ENCODE assay signal across 27 mouse cellular contexts in the genomic region with DNA sequence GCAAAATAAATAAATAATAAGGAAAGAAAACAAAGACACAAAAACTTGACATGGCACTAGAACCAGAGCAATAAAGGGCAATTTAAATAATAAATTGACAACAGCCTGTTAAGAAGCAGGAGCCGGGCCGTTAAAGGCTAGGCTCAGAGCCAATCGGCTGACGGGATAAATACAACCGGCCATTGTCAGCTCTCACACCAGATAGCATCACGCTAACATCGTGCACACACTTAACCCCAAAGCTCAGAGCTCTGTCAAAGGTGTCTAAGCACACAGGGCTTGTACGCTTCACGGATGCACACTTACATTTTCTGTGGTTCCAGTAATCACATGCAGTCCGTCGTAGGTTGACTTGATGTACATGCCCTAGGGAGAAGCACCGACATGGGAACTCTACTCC.
DNase-seq lines count a peak whose midpoint lies in the region; ATAC-seq and TF ChIP-seq lines count a peak whose summit lies in the region.
"Had no signal": no experiment of that assay in that cellular context is flagged by ENCODE, and none has a peak within 500 bp of the region (broad histone marks: within the 10 kb centered on the region; RNA-seq: fewer than 3 reads in every experiment).

No protein-coding gene starts in this region.

- H3K36me3 ChIP-seq in forebrain, embryonic 13.5 days (ENCODE audit: poor library complexity, severe bottlenecking), result peaks cover 7% of the 10 kb centered on the region; the same call in 1 of the 2 replicates
- H3K36me3 ChIP-seq in forebrain, embryonic 11.5 days (ENCODE audit: control insufficient read depth, insufficient read depth, low read length), result no peaks in the 10 kb centered on the region
- H3K36me3 ChIP-seq in hindbrain, embryonic 13.5 days, result no peaks in the 10 kb centered on the region
- no peaks in the 10 kb centered on the region for H3K36me3 ChIP-seq in hindbrain, postnatal 0 days (ENCODE audit: insufficient read depth, low read length)
- no peaks in the 10 kb centered on the region; the same call in 1 of the 2 replicates for H3K36me3 ChIP-seq in midbrain, embryonic 14.5 days (ENCODE audit: control insufficient read depth, insufficient read depth, low read length)
- peaks cover 24% of the 10 kb centered on the region for H3K36me3 ChIP-seq in midbrain, embryonic 10.5 days
- no peaks in the 10 kb centered on the region for H3K36me3 ChIP-seq in neural tube, embryonic 13.5 days
- H3K36me3 ChIP-seq: G1E; midbrain, embryonic 15.5 days had no signal

- H3K27ac ChIP-seq in forebrain, embryonic 13.5 days, result no peak overlapping the region
- no peak overlapping the region for H3K27ac ChIP-seq in forebrain, embryonic 11.5 days (ENCODE audit: low read depth, low read length)
- no peak overlapping the region for H3K27ac ChIP-seq in hindbrain, embryonic 13.5 days
- H3K27ac ChIP-seq in hindbrain, postnatal 0 days, result no peak overlapping the region
- no peak overlapping the region for H3K27ac ChIP-seq in midbrain, embryonic 14.5 days (replicated peaks; ENCODE audit: low read depth, low read length)
- no peak overlapping the region for H3K27ac ChIP-seq in midbrain, embryonic 10.5 days (replicated peaks)
- no peak overlapping the region for H3K27ac ChIP-seq in neural tube, embryonic 13.5 days (replicated peaks)
- H3K27ac ChIP-seq: embryonic facial prominence, embryonic 13.5 days; liver, embryonic 12.5 days; macrophage; midbrain, embryonic 15.5 days had no signal

- no peaks in the 10 kb centered on the region for H3K9me3 ChIP-seq in forebrain, embryonic 13.5 days (replicated peaks)
- no peaks in the 10 kb centered on the region for H3K9me3 ChIP-seq in forebrain, embryonic 11.5 days (ENCODE audit: control insufficient read depth, low read length)
- H3K9me3 ChIP-seq in hindbrain, embryonic 13.5 days, result no peaks in the 10 kb centered on the region
- no peaks in the 10 kb centered on the region for H3K9me3 ChIP-seq in hindbrain, postnatal 0 days (ENCODE audit: low read length)
- no peaks in the 10 kb centered on the region for H3K9me3 ChIP-seq in midbrain, embryonic 14.5 days (ENCODE audit: control insufficient read depth, low read length)
- no peaks in the 10 kb centered on the region for H3K9me3 ChIP-seq in midbrain, embryonic 10.5 days (replicated peaks)
- H3K9me3 ChIP-seq in neural tube, embryonic 13.5 days, result no peaks in the 10 kb centered on the region
- H3K9me3 ChIP-seq: embryonic facial prominence, embryonic 13.5 days; G1E; liver, embryonic 12.5 days; midbrain, embryonic 15.5 days had no signal

- no peaks in the 10 kb centered on the region for H3K27me3 ChIP-seq in forebrain, embryonic 13.5 days
- H3K27me3 ChIP-seq in forebrain, embryonic 11.5 days (ENCODE audit: control insufficient read depth, insufficient read depth, low read length), result no peaks in the 10 kb centered on the region
- no peaks in the 10 kb centered on the region for H3K27me3 ChIP-seq in hindbrain, embryonic 13.5 days
- H3K27me3 ChIP-seq in hindbrain, postnatal 0 days (ENCODE audit: insufficient read depth, low read length), result no peaks in the 10 kb centered on the region
- no peaks in the 10 kb centered on the region for H3K27me3 ChIP-seq in midbrain, embryonic 14.5 days (ENCODE audit: control insufficient read depth, insufficient read depth, low read length)
- H3K27me3 ChIP-seq in midbrain, embryonic 10.5 days (ENCODE audit: low read depth, poor library complexity, severe bottlenecking), result no peaks in the 10 kb centered on the region
- H3K27me3 ChIP-seq in neural tube, embryonic 13.5 days, result no peaks in the 10 kb centered on the region
- H3K27me3 ChIP-seq: embryonic facial prominence, embryonic 13.5 days; liver, embryonic 12.5 days; midbrain, embryonic 15.5 days had no signal

- no peak for DNase-seq in forebrain, embryonic 11.5 days (ENCODE audit: low spot score)
- DNase-seq in hindbrain, postnatal 0 days (ENCODE audit: low spot score), result no peak
- DNase-seq in midbrain, embryonic 14.5 days, result peak; percentile 3
- no peak for DNase-seq in midbrain, embryonic 10.5 days (ENCODE audit: low spot score)
- no peak for DNase-seq in frontal cortex, postnatal 36 days (ENCODE audit: low spot score in 2 of 2)
- DNase-seq: adrenal gland, adult 8-10 months; cerebellum, adult 9-11 months; gastrocnemius, postnatal 14 days; heart, postnatal 14 days; kidney, adult 8-10 months; kidney, postnatal 36 days; layer of hippocampus, postnatal 36 days; left cerebral cortex, postnatal 4 days; liver, postnatal 0 days; right cerebral cortex, adult 18-20 months; spleen, adult 18-20 months; thymus, postnatal 25 days had no signal

- 59% methylated on average over 12 of the region's 12 CpGs for WGBS in forebrain, embryonic 13.5 days
- 91% methylated on average over 12 of the region's 12 CpGs for WGBS in forebrain, embryonic 11.5 days
- WGBS in hindbrain, embryonic 13.5 days, result 78% methylated on average over 12 of the region's 12 CpGs
- 55% methylated on average over 12 of the region's 12 CpGs for WGBS in hindbrain, postnatal 0 days
- 84% methylated on average over 12 of the region's 12 CpGs for WGBS in midbrain, embryonic 14.5 days
- 95% methylated on average over 12 of the region's 12 CpGs for WGBS in midbrain, embryonic 10.5 days
- WGBS in neural tube, embryonic 13.5 days, result 60% methylated on average over 12 of the region's 12 CpGs

- ATAC-seq in forebrain, embryonic 13.5 days, result 0 out of 2 replicates have a peak, but pooled peaks have one; percentile 36
- no peak for ATAC-seq in forebrain, embryonic 11.5 days (replicated peaks; ENCODE audit: low FRiP score)
- peak; percentile 43; the same call in 1 of the 2 replicates for ATAC-seq in hindbrain, embryonic 13.5 days (ENCODE audit: low FRiP score)
- no peak for ATAC-seq in hindbrain, postnatal 0 days
- no peak for ATAC-seq in midbrain, embryonic 14.5 days (ENCODE audit: low FRiP score, low TSS enrichment)
- ATAC-seq in neural tube, embryonic 13.5 days (ENCODE audit: low read depth), result peak; percentile 59
- ATAC-seq: intestine, embryonic 16.5 days; liver, embryonic 12.5 days; liver, postnatal 0 days; lung, postnatal 0 days; midbrain, embryonic 15.5 days had no signal

- no peak overlapping the region for H3K4me3 ChIP-seq in forebrain, embryonic 13.5 days
- no peak overlapping the region for H3K4me3 ChIP-seq in forebrain, embryonic 11.5 days (ENCODE audit: low read depth, low read length)
- no peak overlapping the region for H3K4me3 ChIP-seq in hindbrain, embryonic 13.5 days
- H3K4me3 ChIP-seq in hindbrain, postnatal 0 days (ENCODE audit: low read length), result no peak overlapping the region
- no peak overlapping the region for H3K4me3 ChIP-seq in midbrain, embryonic 14.5 days (replicated peaks; ENCODE audit: low read depth, low read length)
- no peak overlapping the region for H3K4me3 ChIP-seq in midbrain, embryonic 10.5 days
- no peak overlapping the region for H3K4me3 ChIP-seq in neural tube, embryonic 13.5 days
- H3K4me3 ChIP-seq: embryonic facial prominence, embryonic 13.5 days; liver, embryonic 12.5 days; midbrain, embryonic 15.5 days had no signal

- TF ChIP-seq CTCF in hindbrain, postnatal 0 days (IDR thresholded peaks at IDR 0.05; ENCODE audit: low read depth), result no peak

- no peak overlapping the region for H3K9ac ChIP-seq in forebrain, embryonic 13.5 days
- H3K9ac ChIP-seq in forebrain, embryonic 11.5 days (ENCODE audit: low read length), result no peak overlapping the region
- no peak overlapping the region for H3K9ac ChIP-seq in hindbrain, embryonic 13.5 days
- no peak overlapping the region for H3K9ac ChIP-seq in hindbrain, postnatal 0 days (replicated peaks; ENCODE audit: low read length)
- H3K9ac ChIP-seq in midbrain, embryonic 14.5 days (replicated peaks; ENCODE audit: low read length), result no peak overlapping the region
- H3K9ac ChIP-seq in neural tube, embryonic 13.5 days, result no peak overlapping the region
- H3K9ac ChIP-seq: embryonic facial prominence, embryonic 13.5 days; liver, embryonic 12.5 days; liver, postnatal 0 days; midbrain, embryonic 15.5 days had no signal

- H3K4me2 ChIP-seq in forebrain, embryonic 13.5 days, result no peak overlapping the region
- H3K4me2 ChIP-seq in forebrain, embryonic 11.5 days (ENCODE audit: low read depth, low read length, severe bottlenecking), result no peak overlapping the region
- H3K4me2 ChIP-seq in hindbrain, embryonic 13.5 days, result no peak overlapping the region
- no peak overlapping the region for H3K4me2 ChIP-seq in hindbrain, postnatal 0 days (ENCODE audit: low read depth, low read length)
- no peak overlapping the region for H3K4me2 ChIP-seq in midbrain, embryonic 14.5 days (ENCODE audit: low read length)
- H3K4me2 ChIP-seq in neural tube, embryonic 13.5 days, result peak overlapping the region; percentile 21; the same call in 1 of the 2 replicates
- H3K4me2 ChIP-seq: embryonic facial prominence, embryonic 13.5 days; liver, embryonic 12.5 days; midbrain, embryonic 15.5 days had no signal

- no peaks in the 10 kb centered on the region for H3K4me1 ChIP-seq in forebrain, embryonic 13.5 days
- H3K4me1 ChIP-seq in forebrain, embryonic 11.5 days (replicated peaks; ENCODE audit: control insufficient read depth, insufficient read depth, low read length), result no peaks in the 10 kb centered on the region
- H3K4me1 ChIP-seq in hindbrain, embryonic 13.5 days (replicated peaks), result no peaks in the 10 kb centered on the region
- no peaks in the 10 kb centered on the region for H3K4me1 ChIP-seq in hindbrain, postnatal 0 days (ENCODE audit: insufficient read depth, low read length)
- no peaks in the 10 kb centered on the region for H3K4me1 ChIP-seq in midbrain, embryonic 14.5 days (ENCODE audit: control insufficient read depth, insufficient read depth, low read length)
- no peaks in the 10 kb centered on the region for H3K4me1 ChIP-seq in midbrain, embryonic 10.5 days
- H3K4me1 ChIP-seq in neural tube, embryonic 13.5 days (replicated peaks), result peaks cover 7% of the 10 kb centered on the region
- H3K4me1 ChIP-seq: embryonic facial prominence, embryonic 13.5 days; liver, embryonic 12.5 days; midbrain, embryonic 15.5 days had no signal

Comparison
In these comparisons a context has a peak if more than half of its experiments do, and no peak if none do; other contexts are left out.
1. ATAC-seq: peak in forebrain, embryonic 13.5 days (single experiment), hindbrain, embryonic 13.5 days (single experiment) and neural tube, embryonic 13.5 days (single experiment); none in forebrain, embryonic 11.5 days (single experiment), hindbrain, postnatal 0 days (single experiment) and midbrain, embryonic 14.5 days (single experiment).